Mouse (Mus musculus) gastrocnemius, postnatal 10 days (tissue): ENCODE measurements around the gene Srsf5. TPM values are rescaled to one million over a fixed set of nuclear protein-coding genes. Genes with fewer than 3 reads are reported as not detected.
"Not testable (repeated sequence)": the region's sequence is repeated elsewhere in the genome, so short reads cannot be mapped to it uniquely, and the experiment has no call there.

Source experiments
- DNase-seq: peaks from one replicate; pipeline ENCODE4 v3.0.0; 2021; ENCODE audit warnings: mixed read lengths
- total RNA-seq, 2 experiments: library from RNA; stranded (reverse); gene quantifications; 2 replicates each; pipeline ENCODE4 v1.2.3; 2021

The Srsf5 gene
- total RNA-seq, 2 experiments from 2014 or later, result 157 to 190 TPM

DNA sequence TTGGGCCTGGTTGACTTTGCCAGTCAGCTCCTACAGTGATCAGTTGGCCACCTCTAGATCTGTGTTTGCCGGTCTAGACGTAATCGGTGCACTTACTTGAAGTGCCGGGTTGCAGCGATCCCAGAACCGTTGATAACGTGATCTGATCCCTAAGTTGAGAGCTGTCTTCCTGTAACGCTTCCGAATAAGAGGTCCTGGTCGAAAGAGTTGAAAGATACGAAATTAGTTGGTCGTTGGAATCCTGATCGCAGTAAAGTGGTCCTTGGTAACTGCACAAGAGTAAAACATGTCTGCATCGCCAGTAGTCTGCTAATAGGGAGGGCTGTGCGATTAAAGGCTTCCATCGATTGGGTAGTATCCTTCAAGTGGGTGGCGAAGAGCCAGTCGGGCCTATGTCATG is 2.9 kb downstream of the Srsf5 start:
- DNase-seq, result no peak

DNA sequence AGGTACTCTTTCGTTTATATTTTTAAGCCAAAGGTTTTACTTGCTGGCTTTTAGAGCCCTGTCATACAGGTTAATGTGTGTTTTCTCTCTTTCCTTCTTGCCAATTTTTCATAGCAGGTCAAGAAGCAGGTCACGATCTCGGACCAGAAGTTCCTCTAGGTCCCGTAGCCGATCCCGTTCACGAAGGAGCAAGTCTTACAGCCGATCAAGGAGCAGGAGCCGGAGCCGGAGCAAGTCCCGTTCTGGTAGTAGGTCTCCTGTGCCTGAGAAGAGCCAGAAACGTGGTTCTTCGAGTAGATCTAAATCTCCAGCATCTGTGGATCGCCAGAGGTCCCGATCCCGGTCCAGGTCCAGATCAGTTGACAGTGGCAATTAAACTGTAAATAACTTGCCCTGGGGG is 4.3 kb downstream of the Srsf5 start:
- not testable (repeated sequence) for DNase-seq

DNA sequence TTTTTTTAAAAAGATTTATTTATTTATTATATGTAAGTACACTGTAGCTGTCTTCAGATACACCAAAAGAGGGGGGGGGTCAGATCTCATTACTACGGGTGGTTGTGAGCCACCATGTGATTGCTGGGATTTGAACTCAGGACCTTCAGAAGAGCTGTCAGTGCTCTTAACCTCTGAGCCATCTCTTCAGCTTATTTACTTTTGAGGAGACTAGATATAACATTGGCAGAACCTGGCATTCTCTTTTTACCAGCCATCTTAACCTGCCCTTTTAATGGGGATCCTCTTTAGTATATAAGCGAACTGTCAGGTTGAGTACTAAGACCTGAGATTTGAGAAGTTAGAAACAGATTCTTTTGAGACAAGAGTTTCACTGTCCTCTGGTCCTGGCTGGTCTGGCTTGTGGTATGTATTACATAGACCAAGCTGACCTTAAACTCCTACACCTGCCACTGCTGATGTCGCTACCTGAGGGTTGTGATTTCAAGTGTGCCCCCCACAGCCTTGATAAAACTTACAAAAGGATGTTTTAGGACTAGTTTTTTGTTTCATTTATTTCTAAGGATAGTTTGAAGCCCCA is 6.4 kb downstream of the Srsf5 start:
- DNase-seq, result no peak

DNA sequence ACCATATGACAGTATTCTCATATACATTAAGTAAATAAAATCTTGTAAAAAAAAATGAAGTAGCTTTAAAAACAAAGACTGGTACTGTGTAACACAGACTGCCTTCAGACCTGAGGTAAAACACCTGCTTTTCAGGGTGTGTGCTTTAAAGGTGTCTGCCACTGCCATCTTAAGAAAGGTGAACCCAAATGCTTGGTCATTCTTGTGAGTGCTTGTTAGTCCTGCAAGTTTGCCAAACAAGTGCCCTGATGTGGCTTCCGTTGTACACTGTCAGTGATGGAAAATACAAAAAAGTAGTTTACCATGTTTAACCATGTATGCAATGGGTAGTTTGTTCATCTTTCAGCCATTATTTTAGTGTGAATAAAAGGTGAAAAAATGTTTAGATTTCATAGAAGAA is 7.2 kb downstream of the Srsf5 start:
- DNase-seq, result no peak

DNA sequence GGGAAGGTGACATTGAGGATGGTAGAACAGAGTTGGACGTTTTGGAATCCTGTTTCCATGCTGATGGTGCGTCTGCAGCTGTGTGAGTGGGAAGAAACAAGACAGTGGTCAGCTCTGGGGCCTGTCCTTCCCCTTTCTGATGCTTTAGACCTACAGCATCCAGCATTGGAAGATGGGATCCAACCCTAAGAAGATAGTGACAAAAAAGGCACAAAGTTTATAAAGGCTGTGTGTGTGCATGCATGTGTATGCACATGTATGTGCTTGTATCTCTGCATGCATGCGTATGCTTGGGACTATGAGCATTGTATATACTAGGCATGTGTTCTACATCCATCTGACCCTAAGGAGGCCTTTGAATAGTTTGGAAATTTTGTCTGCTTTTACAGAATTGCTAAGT is 10.7 kb downstream of the Srsf5 start:
- DNase-seq, result no peak

DNA sequence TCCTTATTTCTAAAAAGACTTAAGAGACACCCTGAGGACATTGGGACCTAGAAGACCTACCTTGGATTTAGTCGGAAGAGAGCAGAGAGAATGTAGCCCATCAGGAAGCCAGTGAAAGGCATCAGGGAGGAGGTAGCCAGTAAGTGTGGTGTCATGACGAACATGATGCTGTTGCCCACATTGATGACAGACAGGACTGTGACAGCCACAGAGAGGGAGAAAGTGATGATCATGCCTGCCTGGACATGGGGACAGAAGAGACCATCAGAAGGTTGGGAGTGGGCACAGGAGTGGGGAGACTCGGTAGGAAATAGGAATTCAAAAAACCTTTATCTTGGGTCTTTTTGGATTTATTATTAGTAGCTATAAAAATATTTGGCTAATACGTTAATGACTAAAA is 12.7 kb downstream of the Srsf5 start:
- no peak for DNase-seq

DNA sequence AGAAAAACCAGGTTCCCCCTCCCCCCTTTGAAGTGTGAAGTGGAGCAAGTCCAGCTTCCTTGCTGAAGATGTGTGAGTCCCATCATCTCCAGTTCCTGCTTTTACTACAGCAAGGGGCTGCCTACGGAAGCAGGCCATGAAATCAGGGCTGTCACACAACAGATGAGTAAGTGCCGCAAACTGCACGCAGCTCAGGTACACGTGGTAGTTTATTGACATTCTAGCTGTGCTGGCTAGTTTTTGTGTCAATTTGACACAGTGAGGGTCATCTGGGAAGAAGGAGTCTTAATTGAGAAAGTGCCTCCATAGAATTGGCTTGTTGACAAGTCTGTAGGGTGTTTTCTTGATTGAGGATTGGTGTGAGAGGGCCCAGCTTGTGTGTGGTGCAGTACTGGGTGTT is 17.3 kb downstream of the Srsf5 start:
- DNase-seq, result no peak

DNA sequence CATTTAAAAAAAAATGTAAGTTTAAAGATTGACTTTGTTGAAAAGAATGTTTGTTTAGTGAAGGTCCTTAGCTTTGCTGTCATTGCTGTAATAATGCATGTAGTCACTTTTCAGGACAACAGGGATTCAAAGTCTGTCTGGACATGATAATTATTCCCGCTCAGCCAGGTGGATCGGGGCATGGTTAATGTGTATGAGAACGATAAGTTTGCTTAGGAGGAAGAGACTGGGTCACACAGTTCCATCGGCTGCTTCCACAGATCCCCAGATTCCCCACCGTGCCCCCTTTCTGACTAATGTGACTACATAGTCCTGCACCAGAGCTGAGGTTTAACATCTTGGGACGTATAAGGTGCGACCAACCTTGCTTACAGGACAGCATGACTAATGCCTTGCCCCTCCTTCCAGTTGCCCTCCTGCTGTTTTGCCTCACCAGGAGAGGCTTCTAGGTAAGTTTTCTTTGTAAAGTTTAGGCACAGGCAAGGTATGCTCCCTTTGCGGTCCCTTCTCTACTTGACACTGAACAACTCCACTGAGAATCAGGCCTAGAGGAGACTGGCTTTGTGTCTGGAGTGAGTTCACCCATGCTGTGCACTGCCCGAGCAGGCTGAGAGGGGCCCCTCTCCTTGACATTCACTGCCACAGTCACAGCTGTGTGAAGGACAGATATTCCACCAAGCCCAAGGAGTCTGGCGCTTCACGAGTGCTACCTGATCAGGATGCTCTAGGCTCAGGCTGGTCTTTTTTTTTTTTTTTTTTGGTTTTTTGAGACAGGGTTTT is 20.9 kb downstream of the Srsf5 start:
- DNase-seq, result no peak

DNA sequence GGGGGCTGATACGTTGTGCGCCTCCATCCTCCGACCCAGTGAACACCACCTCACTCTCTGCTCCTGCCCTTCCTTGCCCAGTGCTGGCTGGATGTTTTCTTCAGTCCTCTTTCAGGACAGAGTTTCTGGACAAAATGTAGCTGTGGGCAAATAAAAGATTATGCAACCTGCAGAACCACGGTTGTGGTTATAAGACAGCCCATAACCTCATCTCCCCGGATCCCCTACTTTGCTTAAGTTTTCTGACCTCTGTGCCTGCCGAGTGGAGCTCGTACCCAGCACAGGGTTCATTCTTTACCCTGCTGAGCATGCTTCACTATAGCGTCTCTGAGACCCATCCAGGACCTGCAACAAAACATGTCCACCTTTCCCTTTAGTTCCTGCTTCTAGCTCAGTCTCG is 22.6 kb downstream of the Srsf5 start:
- DNase-seq, result no peak

DNA sequence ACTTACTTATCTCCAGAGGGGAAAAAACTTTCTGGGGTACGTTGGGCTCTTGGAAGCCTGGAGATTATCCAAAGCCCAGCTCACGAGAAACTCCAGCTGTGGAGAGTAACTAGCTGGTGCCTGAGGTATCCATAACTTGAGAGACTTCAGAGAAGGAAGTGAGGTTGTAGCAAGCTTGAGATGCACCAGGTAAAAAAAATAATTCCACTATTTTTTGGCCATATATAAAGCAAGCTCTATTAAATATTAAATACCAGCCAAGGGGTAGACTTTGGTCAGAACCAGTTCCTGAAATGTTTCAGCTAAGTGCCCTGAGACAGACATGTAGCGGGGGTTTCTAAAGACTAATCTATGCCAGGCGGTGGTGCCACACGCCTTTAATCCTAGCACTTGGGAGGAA is 23.3 kb downstream of the Srsf5 start, which contains the start of gene Slc10a1:
TSS of gene Slc10a1 (minus strand) at position 101 of the 400 bp plus-strand sequence.
- DNase-seq, result no peak

DNA sequence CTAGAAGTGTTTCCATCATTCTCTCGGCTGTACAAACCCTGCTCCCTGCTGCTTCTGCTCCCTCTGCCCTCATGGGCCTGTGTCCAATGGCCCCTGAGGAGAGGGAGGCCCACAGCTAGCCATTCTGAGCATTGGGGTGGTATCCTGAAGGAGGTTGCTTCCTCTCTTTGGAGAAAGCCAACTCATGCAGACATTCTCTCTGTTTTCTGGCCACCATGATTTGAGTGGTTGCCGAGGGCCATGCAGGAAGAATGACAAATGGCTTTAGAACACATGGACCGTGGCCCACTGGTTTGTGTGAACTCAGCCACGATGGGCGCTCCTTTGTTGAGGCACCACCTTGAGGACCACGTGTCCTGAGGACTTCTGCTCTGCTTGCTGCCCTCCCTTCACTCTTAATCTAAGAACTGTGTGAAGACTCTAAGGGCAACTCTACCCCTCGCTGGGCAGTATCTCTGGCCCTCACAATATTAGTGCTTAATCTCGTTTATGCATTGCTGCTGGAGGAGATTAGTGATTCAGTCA is 24.9 kb downstream of the Srsf5 start:
- DNase-seq, result no peak

DNA sequence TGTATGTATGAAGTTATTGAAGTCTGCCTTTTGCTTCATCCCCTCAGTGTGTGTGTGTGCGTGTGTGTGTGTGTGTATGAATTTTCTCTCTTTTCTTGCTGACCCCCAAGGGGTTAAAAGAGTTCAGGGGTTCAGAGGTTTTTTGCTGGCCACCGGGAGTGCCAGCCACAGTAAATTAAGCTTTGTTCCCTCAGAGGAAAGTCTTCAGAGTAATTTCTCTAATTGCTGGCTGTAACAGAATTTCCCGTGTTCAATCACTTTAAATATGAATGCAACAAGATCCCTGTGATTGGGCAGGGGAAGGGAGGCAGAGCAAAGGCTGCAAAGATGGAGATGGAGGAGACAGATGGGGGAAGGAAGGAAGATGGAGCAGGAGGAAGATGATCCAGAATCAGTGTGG is 26.5 kb downstream of the Srsf5 start:
- DNase-seq, result no peak

DNA sequence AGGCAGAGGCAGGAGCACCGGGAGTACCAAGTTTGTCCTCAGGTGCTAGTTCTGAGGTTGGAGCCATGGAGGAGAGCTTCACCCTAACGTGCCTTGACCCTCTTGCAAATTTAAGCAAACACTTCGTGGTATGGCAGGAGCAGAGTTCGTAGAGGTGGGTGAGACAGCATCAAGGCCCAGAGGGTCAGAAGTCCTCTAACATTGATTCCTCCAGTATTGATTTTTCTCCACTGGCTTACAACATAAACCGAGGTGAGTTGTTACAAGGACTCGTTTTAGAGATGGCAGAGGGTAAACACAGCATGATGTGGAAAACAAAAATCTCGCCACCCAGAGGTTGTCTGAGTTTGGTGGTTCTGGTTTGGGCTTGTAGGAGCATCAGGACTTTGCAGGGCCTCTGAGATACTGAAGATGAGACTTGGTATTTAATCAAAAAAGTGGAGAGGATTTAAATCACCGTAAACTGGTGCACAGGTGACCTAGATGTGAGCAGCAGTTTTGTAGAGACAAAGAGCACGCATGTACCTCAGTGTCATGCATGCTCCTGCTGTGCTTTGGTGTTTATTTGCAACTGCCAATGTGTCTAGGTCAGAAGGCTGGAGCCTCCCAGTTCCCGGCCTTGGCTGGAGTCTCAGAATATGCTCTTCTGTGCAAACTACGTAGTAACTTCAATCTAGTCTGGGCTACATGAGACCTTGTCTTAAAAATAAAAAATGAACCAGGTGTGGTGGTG is 30.8 kb downstream of the Srsf5 start:
- DNase-seq, result no peak

DNA sequence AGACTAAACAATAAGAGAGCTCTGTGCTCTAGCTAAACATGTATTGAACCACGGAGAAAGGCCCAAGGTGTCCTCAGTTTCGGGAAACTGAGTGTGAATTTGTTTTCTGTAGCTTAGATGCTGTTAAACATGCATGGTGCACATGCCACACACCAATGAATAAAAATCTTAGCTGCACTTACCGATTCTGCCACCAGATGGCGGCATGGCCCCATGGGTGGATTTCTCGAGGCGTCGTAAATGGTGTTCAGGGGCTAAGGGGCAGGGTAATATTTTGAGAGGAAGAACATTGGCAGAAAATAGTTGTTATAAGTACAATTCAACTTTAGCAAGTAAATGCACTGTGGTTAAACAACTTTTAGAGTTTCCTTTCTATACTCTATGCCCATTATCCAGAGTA is 37.0 kb downstream of the Srsf5 start:
- DNase-seq, result peak; percentile 68

DNA sequence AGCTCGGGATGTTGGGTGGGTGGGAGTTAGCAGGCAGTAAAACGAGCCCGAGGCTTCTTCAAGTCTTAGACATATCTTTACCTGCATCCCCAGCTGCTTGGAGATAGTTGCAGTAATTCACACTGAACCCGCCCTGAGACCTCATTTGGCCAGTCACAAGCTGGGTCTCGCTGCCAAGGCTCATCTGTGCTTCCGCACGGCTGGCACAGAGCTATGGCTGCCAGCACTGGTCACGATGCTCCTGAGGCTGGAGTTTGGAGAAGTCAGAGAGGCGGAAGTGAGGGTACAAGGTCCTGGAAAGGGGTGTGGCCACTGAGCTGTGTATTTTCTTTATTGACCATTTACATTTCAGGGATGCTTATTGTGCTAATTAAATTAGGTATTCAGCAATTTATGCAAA is 38.4 kb downstream of the Srsf5 start:
- DNase-seq, result no peak

DNA sequence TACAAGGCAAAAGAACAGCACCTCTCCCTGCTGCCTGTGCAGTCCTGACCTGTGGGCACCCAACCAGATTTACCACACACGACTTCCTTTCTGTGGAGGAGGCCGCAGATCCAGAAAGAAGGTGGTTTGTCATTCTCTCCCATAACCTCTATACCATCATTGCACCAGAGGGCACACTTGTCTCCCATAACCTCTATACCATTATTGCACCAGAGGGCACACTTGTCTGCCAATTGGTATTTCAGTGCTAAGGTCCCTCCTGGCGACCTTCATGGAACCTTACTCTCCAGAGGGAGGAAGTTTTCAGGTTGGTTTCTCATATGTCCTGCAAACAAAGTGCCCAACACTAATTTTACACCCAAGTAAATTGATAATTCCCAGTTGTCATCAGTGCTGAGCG is 41.3 kb downstream of the Srsf5 start:
- DNase-seq, result no peak

DNA sequence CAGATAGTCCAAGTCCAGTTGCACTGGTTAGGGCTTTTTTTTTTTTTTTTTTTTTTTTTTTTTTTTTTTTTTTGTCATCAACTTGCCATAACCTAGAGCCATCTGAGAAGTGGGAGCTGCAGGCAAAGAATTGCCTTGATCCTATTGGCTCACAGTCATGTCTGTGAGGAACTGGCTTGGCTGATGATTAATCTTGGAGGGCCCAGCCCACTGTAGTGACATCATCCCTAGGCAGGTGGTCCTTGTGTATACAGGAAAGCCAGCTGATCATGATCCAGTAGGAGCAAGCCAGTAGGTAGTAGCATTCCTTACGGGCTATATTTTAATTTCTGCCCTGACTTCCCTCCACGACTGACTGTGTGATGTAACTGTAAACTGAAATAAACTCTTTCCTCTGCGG is 43.0 kb downstream of the Srsf5 start:
- DNase-seq, result no peak

DNA sequence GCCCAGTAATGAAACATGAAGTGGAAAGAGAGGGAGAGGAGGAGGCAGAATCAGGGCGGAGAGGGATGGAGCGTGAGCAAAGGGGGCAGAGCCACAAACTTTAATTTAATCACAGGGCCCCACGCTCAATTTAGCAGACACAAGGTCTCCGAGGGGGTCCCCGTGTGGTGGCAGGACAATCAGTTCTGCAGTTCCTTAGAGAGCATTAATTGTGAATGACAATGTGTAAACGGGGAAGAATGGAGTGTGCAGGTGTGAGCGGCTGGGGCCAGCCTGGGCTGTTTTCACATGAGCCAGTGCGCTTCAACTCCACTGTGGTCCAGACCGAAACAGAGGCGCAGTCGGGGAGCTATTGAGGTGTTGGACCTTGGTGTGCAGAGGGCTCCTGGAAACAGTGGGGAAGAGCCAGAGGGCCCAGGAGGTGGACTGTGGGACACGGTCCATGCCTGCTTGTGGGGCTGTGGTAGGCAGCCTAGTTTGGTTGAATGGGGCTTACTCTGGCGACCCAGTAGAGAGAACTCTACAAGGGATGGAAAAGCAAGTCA is 45.7 kb downstream of the Srsf5 start:
- no peak for DNase-seq

DNA sequence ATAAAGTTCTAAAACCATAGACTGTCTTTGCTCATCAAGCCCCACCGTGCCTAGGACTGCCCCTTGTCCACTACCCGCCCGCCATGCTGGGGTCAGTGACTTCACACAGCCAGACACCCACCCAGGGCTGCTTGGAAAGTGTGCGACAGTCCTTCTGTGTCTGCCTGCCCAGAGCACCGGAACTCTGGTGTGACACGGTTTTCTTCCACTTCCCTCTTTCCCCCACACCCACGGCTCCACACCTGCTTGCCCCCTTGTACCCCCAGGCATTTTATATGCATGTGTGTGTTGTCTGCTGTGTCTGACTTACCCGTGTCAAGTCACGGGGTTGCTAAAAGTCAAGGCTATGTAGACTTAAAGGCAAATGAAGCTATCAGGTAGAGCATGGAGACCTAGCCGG is 46.5 kb downstream of the Srsf5 start:
- no peak for DNase-seq

DNA sequence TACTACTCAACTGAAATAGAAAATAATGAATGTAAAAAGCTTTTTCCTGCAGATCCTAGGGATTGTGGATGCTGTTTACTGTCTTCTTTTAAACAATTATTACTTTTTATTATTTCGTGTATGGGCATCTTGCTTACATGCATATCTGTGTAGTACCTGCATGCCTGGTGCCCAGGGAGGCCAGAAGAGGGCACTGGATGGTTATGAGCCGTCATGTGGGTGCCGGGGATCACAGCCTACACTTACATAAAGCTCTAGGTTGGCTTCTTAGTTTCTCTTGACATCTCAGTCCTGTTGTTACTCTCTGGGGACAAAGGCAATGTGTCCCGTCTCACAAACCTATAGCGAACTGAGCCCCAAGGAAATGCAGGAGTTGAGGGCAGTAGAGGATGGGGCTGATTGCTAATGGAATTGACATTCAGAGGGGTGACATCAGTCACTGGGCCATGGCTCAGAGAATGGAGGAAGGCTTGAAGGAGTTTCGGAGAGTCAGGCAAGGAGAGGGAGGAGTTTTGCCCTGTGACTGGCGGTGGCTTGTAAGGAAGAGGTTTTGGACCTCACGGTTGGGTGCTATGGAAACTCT is 47.3 kb downstream of the Srsf5 start:
- no peak for DNase-seq

DNA sequence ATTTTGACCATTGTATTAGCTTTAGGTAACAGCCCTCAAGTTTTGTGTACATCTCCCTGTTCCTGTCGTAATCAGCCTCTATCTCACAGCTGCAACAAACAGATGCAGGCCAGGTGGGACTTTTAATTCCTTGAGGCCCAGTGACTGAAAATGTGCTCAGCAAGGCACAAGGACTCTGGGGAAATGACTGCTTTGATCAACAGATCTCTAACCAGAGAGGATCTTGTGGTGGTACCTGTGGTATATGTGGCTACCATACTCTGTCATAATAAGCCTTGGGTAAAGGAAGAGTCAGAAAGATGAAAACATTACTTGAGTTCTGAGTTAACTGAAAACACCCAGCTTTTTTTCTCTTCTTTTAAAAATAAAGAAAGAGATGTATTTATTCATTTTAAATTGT is 48.5 kb downstream of the Srsf5 start:
- no peak for DNase-seq

DNA sequence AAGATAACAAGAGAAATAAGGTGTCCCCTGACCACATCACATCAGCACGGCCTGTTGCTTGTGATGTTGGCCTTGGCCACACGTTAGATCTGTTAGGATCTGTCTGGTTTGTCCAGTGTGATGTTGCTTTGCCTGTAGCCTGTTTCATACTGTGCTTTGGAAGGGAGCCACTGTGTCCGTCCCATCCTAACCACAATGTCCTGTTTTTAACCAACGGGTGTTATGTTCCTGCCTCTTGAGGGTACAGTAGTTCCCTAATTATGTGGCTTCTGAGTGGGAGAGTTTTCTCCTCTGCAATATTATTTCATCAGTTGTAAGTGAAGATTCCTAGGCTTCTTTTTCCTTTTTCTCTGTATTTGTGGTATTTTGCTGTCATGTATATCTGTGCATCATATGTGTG is 50.0 kb downstream of the Srsf5 start:
- DNase-seq, result no peak

DNA sequence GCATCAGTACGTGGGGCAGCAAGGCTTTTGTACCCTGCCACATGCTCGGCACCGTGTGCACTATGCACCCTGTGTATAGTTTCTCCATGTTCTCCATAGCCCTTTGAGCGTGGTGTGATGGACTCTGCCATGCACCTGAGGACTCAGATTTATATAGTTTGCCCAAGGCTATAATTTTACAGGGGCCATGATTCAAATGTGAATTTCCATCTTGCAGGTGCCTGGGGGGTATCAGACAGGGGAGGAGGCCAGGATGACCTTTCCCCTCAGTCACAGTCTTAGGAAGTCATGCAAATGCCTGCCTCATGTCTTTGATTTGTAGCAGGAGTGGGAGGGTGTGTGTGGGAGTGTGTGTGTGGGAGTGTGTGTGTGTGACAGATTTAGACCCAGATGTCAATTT is 52.3 kb downstream of the Srsf5 start:
- no peak for DNase-seq
